Mouse (Mus musculus) midbrain, embryonic 16.5 days (tissue): Measurements from ENCODE around the gene Snrpa. TPM values are rescaled to one million over a fixed set of nuclear protein-coding genes. Genes with fewer than 3 reads are reported as not detected.

Source experiments
- ATAC-seq: fragments of 200-750 bp; cut with Nextera tagmentation; 2 replicates; pipeline ENCODE4 v1.8.0; 2017; ENCODE audit warnings: moderate TSS enrichment
- H3K27ac ChIP-seq: fragments of 300-500 bp; sonication (generic); 2 replicates; pipeline ENCODE4 v1.5.1; 2014; ENCODE audit warnings: mild to moderate bottlenecking, low read length, mixed read lengths
- H3K27me3 ChIP-seq: fragments of 300-500 bp; sonication (generic); 2 replicates; pipeline ENCODE4 v1.6.1; 2014; ENCODE audit warnings: low read depth, low read length, mixed read lengths; ENCODE audit not compliant: control insufficient read depth, insufficient read depth
- H3K36me3 ChIP-seq: fragments of 300-500 bp; sonication (generic); 2 replicates; pipeline ENCODE4 v1.6.1; 2014; ENCODE audit warnings: mild to moderate bottlenecking, low read length, moderate library complexity, mixed read lengths; ENCODE audit not compliant: control insufficient read depth, insufficient read depth
- H3K4me1 ChIP-seq: fragments of 300-500 bp; sonication (generic); 2 replicates; pipeline ENCODE4 v1.6.1; 2014; ENCODE audit warnings: mild to moderate bottlenecking, low read length, mixed read lengths; ENCODE audit not compliant: control insufficient read depth, insufficient read depth
- H3K4me2 ChIP-seq: fragments of 300-500 bp; sonication (generic); 2 replicates; pipeline ENCODE4 v1.6.1; 2014; ENCODE audit warnings: mild to moderate bottlenecking, low read length, mixed read lengths
- H3K4me3 ChIP-seq: fragments of 300-500 bp; sonication (generic); 2 replicates; pipeline ENCODE4 v1.5.1; 2014; ENCODE audit warnings: low read depth, mild to moderate bottlenecking, low read length, moderate library complexity, mixed read lengths
- H3K9ac ChIP-seq: fragments of 300-500 bp; sonication (generic); 2 replicates; pipeline ENCODE4 v1.6.1; 2014; ENCODE audit warnings: low read depth, low read length, mixed read lengths
- H3K9me3 ChIP-seq: fragments of 300-500 bp; sonication (generic); replicated peaks from 2 replicates; pipeline ENCODE4 v1.6.1; 2014; ENCODE audit warnings: mild to moderate bottlenecking, low read length, mixed read lengths; ENCODE audit not compliant: control insufficient read depth, poor library complexity, severe bottlenecking
- WGBS: fragments of 180-500 bp; shearing (Covaris S2); extraction: QIAGEN DNeasy Blood & Tissue Kit; methylation state at CpG from one replicate; pipeline ENCODE4 v1.1.7; 2014; 5-methylcytosine and 5-hydroxymethylcytosine counted together
- polyA plus RNA-seq: library from polyadenylated mRNA; unstranded; fragments of >200 nt; fragmentation: Nextera tagmentation; extraction: Ambion mirVana; gene quantifications from 2 replicates; pipeline ENCODE4 v1.2.1, GENCODE M21; 2015

Snrpa gene
- polyA plus RNA-seq, 1 experiment from 2014 or later: 192 TPM

GRCm38 (mm10) chr7:27166229-27166613 lies 29.9 kb downstream of the Snrpa start:
- H3K4me1 ChIP-seq: peaks cover 52% of the 10 kb centered on the region
- H3K4me3 ChIP-seq: peak overlapping the region; percentile 80
- under 1% methylated on average over 37 of the region's 43 CpGs for WGBS
- H3K36me3 ChIP-seq: peaks cover 14% of the 10 kb centered on the region
- ATAC-seq: peak; percentile 51
- no peaks in the 10 kb centered on the region for H3K27me3 ChIP-seq
- H3K4me2 ChIP-seq: peak overlapping the region; percentile 95
- H3K9me3 ChIP-seq: no peaks in the 10 kb centered on the region
- H3K27ac ChIP-seq: peak overlapping the region; percentile 98
- peak overlapping the region; percentile 92 for H3K9ac ChIP-seq

DNA sequence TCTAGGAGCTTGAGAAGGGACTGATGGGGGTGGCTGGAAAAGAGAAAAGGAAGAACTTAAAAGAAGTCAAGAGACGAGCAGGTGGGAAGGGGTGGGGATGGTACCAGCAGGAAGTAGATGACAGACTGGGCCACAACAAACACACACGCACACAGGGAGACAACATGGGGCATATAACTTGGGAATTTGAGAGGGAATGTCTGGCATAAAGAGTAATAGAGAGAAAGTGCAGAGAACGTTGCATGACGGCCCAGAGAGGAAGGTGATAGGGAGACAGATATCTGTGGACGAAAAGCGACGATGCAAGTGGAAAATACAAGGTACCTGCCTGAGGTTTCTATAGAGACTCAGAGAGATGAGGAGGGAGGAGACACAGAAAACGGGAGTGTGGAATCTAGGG lies 30.4 kb downstream of the Snrpa start:
- Histone ChIP-seq H3K27me3 (no peaks in the 10 kb centered on the region), H3K27ac (peak overlapping the region; percentile 98), H3K36me3 (peaks cover 10% of the 10 kb centered on the region; the same call in 1 of the 2 replicates), H3K9me3 (no peaks in the 10 kb centered on the region), H3K4me3 (peak overlapping the region; percentile 80), H3K9ac (peak overlapping the region; percentile 92), H3K4me1 (peaks cover 58% of the 10 kb centered on the region), H3K4me2 (peak overlapping the region; percentile 95)
- ATAC-seq: no peak
- 1% methylated on average over 8 of the region's 8 CpGs for WGBS

DNA sequence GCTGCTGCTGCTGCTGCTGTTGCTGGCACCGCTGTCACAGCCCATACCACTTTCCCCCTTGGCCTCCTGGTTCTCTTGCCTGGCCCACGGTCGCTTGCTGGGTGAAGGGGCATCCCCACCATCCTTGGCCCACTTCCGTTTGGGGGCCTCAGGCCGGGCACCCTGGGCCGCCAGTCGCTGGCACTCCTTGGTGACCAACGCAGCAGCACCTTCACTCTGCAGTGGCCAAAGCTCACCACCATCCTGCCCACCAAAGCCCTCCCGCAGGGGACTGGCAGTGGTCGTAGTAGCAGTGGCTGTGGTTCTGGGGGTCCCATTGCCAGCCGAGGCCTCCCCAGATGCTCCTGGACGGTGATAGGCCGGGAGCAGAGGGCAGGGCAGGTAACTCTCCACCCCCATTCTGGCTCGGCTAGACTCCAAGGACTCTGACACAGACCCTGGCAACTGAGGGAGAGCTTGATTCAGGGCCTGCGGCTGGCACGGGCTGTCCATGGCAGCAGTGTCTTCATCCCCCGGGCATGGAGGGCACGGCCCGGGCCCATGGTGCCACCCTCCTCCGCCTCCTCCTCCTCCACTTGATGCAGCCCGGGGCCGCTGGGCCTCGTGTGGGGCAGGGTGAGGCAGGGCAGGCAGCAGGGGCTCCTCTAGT lies 30.9 kb downstream of the Snrpa start:
- H3K36me3 ChIP-seq: peaks cover 10% of the 10 kb centered on the region; the same call in 1 of the 2 replicates
- ATAC-seq: no peak
- no peaks in the 10 kb centered on the region for H3K27me3 ChIP-seq
- WGBS: 70% methylated on average over 23 of the region's 23 CpGs
- H3K4me1 ChIP-seq: peaks cover 63% of the 10 kb centered on the region
- peak overlapping the region; percentile 95 for H3K4me2 ChIP-seq
- H3K9ac ChIP-seq: peak overlapping the region; percentile 92
- peak overlapping the region; percentile 80 for H3K4me3 ChIP-seq
- peak overlapping the region; percentile 98 for H3K27ac ChIP-seq
- no peaks in the 10 kb centered on the region for H3K9me3 ChIP-seq

DNA sequence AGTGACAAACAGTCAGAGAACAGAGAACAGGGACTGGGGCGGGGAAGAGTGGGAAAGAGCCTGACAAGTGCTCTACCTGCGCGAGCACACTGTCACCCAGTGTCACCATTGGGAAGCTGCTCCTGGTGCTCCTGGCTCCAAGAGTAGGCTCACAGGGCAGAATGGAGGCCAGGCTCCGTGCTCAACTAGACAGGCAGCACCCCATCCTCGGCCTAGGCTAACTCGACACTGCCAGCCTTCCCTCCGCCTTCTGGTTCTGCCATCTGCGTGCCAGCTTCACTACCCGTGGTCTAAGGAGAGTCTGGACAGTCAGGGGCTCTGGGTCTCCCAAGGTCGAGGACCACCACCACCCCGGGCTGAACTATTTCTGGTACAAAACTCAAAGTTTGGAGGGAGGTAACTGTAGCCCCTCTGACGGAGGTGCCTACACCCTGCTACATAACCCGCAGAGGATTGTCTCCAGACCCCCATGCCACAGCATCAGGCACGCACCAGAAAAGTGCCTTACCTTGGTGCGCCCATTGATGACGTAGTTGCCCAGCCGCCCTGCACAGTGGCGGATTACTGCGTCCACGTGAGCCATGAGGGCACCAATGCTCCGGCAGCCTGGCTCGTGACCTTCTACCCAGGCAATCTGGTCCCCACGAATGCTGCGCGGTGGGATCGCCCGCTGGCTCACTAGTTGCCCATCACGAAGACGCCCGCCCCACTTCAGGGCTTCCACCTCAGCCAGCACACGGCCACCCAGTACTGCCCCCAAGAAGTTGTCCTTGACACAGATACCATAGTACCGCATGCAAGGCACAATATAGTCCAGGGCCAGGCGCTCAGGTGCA lies 31.7 kb downstream of the Snrpa start:
- no peak for ATAC-seq
- Histone ChIP-seq H3K4me2 (peak overlapping the region; percentile 95), H3K27me3 (no peaks in the 10 kb centered on the region), H3K9me3 (no peaks in the 10 kb centered on the region), H3K4me3 (peak overlapping the region; percentile 80; the same call in 1 of the 2 replicates), H3K27ac (no peak overlapping the region), H3K9ac (peak overlapping the region; percentile 92), H3K36me3 (peaks cover 10% of the 10 kb centered on the region; the same call in 1 of the 2 replicates), H3K4me1 (peaks cover 66% of the 10 kb centered on the region)
- 88% methylated on average over 33 of the region's 33 CpGs for WGBS

DNA sequence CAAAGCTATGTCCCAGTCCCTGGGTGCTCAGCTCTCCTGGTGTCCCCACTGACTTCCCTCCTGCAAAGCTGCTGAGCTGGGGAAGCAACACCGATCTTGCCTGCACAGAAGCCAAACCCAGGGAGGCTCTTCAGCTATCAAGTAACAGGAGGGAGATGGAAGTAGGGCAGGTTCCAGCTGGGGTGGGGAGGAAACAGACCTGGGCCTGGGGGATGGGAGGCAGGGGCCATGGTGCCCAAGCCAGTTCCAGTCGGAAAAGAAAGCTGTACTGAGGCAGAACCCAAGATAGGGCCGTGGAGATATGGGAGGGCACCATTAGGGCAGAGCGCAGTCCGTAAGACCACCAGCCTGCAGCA lies 32.6 kb downstream of the Snrpa start:
- H3K36me3 ChIP-seq: peaks cover 14% of the 10 kb centered on the region; the same call in 1 of the 2 replicates

DNA sequence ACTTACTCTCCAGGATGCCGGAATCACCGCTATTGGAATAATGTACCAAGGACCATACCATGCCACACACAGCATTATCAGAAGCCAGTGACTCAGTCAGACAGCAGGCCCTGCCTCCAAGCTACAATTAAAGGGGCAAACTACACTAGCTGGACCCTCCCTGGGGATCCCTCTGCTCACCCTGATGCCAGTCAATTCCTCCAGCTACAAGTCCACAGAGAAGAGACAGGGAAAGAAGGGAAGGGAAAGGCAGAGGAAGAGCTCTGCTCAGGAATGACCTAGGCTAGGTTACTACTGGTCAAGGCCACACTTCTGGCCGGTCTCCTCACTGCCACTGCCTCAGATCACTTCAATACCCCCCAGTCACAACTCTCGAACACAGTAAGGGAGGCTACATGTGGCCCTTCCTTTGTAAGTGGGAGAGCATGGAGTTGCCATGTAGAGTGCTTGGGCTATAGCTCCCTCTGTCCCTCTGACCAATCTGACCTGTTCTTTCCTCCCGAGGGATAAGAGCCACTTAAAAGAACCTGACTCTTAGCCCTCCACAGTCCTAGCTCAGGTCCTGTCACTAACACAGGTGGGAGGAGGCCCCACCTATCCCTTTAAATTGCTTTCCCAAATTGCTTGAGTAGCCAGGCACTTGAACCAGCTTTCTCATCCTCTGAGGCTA lies 33.2 kb downstream of the Snrpa start:
- peaks cover 66% of the 10 kb centered on the region for H3K4me1 ChIP-seq
- ATAC-seq: no peak
- H3K4me2 ChIP-seq: peak overlapping the region; percentile 95
- no peak overlapping the region for H3K27ac ChIP-seq
- 85% methylated on average over 5 of the region's 5 CpGs for WGBS
- H3K9me3 ChIP-seq: no peaks in the 10 kb centered on the region
- peaks cover 17% of the 10 kb centered on the region for H3K36me3 ChIP-seq
- H3K4me3 ChIP-seq: peak overlapping the region; percentile 0; the same call in 1 of the 2 replicates
- H3K9ac ChIP-seq: peak overlapping the region; percentile 52
- no peaks in the 10 kb centered on the region for H3K27me3 ChIP-seq

More for the DNA sequence above, 32.6 kb downstream of the Snrpa start:
- WGBS: 86% methylated on average over 5 of the region's 5 CpGs
- no peak for ATAC-seq
- Histone ChIP-seq H3K9me3 (no peaks in the 10 kb centered on the region), H3K4me2 (peak overlapping the region; percentile 95), H3K27ac (no peak overlapping the region), H3K4me3 (peak overlapping the region; percentile 0), H3K27me3 (no peaks in the 10 kb centered on the region), H3K4me1 (peaks cover 66% of the 10 kb centered on the region), H3K9ac (peak overlapping the region; percentile 52)

DNA sequence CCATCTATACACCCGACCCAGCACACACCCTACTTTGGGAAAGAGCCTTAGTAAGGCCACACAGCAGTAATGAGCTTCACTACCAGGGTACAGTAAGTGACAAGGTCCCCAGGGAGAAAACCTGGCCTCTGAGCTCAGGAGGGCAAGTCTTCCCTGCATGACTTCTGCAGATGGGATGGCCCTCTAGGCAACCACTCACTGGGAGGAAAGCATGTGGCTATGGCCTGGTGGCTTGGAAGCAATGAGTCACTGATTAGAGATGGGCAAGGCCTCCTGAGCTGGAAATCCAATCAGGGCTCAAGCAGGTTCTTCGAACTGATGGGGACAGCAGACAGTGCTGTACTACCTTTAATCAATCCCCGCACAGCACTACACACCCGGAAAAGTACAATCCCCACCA lies 34.3 kb downstream of the Snrpa start:
- no peak for ATAC-seq
- Histone ChIP-seq H3K9me3 (no peaks in the 10 kb centered on the region), H3K27me3 (no peaks in the 10 kb centered on the region), H3K4me2 (no peak overlapping the region), H3K4me1 (peaks cover 60% of the 10 kb centered on the region), H3K9ac (peak overlapping the region; percentile 31; the same call in 1 of the 2 replicates), H3K27ac (no peak overlapping the region), H3K36me3 (peaks cover 24% of the 10 kb centered on the region), H3K4me3 (no peak overlapping the region)
- WGBS: 80% methylated on average over 4 of the region's 4 CpGs

DNA sequence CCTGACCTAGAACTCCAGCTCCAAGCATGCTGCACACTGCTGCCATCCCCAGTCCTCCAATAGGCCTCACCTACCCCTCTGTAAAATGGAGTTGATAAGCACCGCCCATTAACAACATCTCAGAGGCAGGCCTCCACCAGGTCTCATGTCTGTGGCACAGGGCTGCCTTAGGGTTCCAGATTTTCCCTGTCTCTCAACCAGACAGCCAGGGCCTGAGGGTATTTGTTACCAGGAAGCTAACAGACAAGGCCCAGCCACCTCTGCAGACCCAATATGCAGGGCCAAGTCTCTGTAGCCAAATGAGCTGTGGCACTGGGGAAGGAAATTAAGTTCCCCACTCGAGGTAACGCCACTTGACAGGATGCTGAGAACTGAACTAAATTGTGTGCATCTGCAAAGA lies 35.1 kb downstream of the Snrpa start:
- WGBS: 89% methylated on average over 3 of the region's 3 CpGs

More for the DNA sequence above, 35.1 kb downstream of the Snrpa start:
- Histone ChIP-seq H3K9ac (no peak overlapping the region), H3K4me1 (peaks cover 60% of the 10 kb centered on the region), H3K4me3 (no peak overlapping the region), H3K36me3 (peaks cover 24% of the 10 kb centered on the region), H3K4me2 (no peak overlapping the region), H3K27me3 (no peaks in the 10 kb centered on the region), H3K27ac (no peak overlapping the region), H3K9me3 (no peaks in the 10 kb centered on the region)
- ATAC-seq: no peak
